Mouse (Mus musculus) neural tube, embryonic 15.5 days (tissue): Measurements from ENCODE around the gene Cys1. TPM values are rescaled to one million over a fixed set of nuclear protein-coding genes. Genes with fewer than 3 reads are reported as not detected.

Experiments
- ATAC-seq: fragments of 200-750 bp; cut with Nextera tagmentation; 2 replicates; pipeline ENCODE4 v1.8.0; 2017; ENCODE audit warnings: mild to moderate bottlenecking, moderate TSS enrichment, moderate library complexity; ENCODE audit not compliant: low FRiP score
- H3K27ac ChIP-seq: fragments of 300-500 bp; sonication (generic); replicated peaks from 2 replicates; pipeline ENCODE4 v1.5.1; 2015; ENCODE audit warnings: mild to moderate bottlenecking, inconsistent platforms
- H3K27me3 ChIP-seq: fragments of 300-500 bp; sonication (generic); replicated peaks from 2 replicates; pipeline ENCODE4 v1.6.1; 2015; ENCODE audit warnings: inconsistent platforms
- H3K36me3 ChIP-seq: fragments of 300-500 bp; sonication (generic); 2 replicates; pipeline ENCODE4 v1.6.1; 2015; ENCODE audit warnings: inconsistent platforms
- H3K4me1 ChIP-seq: fragments of 300-500 bp; sonication (generic); 2 replicates; pipeline ENCODE4 v1.6.1; 2015; ENCODE audit warnings: inconsistent platforms
- H3K4me2 ChIP-seq: fragments of 300-500 bp; sonication (generic); 2 replicates; pipeline ENCODE4 v1.6.1; 2015; ENCODE audit warnings: inconsistent platforms, mild to moderate bottlenecking, moderate library complexity
- H3K4me3 ChIP-seq: fragments of 300-500 bp; sonication (generic); replicated peaks from 2 replicates; pipeline ENCODE4 v1.5.1; 2015; ENCODE audit warnings: mild to moderate bottlenecking, inconsistent platforms
- H3K9ac ChIP-seq: fragments of 300-500 bp; sonication (generic); replicated peaks from 2 replicates; pipeline ENCODE4 v1.6.1; 2015; ENCODE audit warnings: mild to moderate bottlenecking, inconsistent platforms
- H3K9me3 ChIP-seq: fragments of 300-500 bp; sonication (generic); replicated peaks from 2 replicates; pipeline ENCODE4 v1.6.1; 2016; ENCODE audit warnings: inconsistent platforms
- WGBS: fragments of 180-500 bp; shearing (Covaris S2); methylation state at CpG from one replicate; pipeline ENCODE4 v1.1.7; 2015; ENCODE audit warnings: mixed read lengths; 5-methylcytosine and 5-hydroxymethylcytosine counted together
- polyA plus RNA-seq: library from polyadenylated mRNA; unstranded; fragments of >200 nt; fragmentation: Nextera tagmentation; extraction: Ambion mirVana; gene quantifications from 2 replicates; pipeline ENCODE4 v1.2.1, GENCODE M21; 2015

Cys1 gene
- 1.4 and 2.1 TPM in 2 replicates for polyA plus RNA-seq

DNA sequence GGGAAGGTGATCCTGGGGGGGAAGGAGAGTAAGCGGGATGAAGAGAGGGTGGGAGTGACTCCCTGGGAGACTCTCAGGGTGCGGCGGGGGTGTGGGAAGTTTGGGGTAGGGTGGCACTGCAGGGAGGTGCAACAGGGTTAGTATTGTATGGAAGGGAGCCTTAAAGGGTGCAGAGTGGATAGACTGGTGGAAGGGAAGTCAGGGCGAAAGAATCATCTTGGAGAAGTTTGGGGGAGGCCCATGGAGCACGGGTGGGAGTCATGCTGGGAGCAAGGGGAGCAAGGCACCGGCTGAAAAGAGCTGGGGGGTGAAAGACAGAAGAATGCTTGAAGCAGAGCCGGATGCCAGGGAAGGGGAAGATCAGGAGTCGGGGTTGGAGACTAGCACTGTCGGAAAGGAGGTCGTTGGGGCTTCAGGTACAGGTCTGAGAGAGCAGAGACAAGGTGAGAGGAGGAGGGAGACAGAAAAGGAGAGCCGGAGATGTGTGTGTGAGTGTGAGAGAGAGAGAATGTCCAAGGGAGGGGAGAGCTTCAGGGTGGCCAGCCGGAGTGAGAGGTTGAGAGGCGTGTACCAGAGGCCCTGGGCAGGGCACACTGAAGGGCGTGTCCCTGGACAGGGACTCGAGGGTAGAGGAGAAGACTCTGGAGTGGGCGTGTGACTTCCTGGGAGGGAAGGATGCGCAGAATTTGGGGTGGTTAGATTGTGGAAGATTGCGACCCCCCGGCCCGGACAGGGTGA is at the start of gene Cys1:
TSS of gene Cys1 (minus strand) at position 528 of the 738 bp plus-strand sequence.
- Histone ChIP-seq H3K4me2 (peak within 1 kb of the TSS; percentile 75), H3K36me3 (no peaks in the 10 kb centered on the region), H3K4me1 (peaks cover 22% of the 10 kb centered on the region), H3K4me3 (peak within 1 kb of the TSS; percentile 46), H3K27ac (no peak within 1 kb of the TSS), H3K27me3 (peaks cover 28% of the 10 kb centered on the region), H3K9ac (peak within 1 kb of the TSS; percentile 43), H3K9me3 (no peaks in the 10 kb centered on the region)
- peak; percentile 44 for ATAC-seq
- 4% methylated on average over 20 of the region's 20 CpGs for WGBS

- Histone ChIP-seq H3K4me2 (0 out of 2 replicates have a peak overlapping the region, but pooled peaks have one; percentile 2), H3K27ac (peak overlapping the region; percentile 66; the same call in 1 of the 2 replicates)
Measured at GRCm38 (mm10) chr12:24724369-24724768, 42.8 kb upstream of the Cys1 start.

DNA sequence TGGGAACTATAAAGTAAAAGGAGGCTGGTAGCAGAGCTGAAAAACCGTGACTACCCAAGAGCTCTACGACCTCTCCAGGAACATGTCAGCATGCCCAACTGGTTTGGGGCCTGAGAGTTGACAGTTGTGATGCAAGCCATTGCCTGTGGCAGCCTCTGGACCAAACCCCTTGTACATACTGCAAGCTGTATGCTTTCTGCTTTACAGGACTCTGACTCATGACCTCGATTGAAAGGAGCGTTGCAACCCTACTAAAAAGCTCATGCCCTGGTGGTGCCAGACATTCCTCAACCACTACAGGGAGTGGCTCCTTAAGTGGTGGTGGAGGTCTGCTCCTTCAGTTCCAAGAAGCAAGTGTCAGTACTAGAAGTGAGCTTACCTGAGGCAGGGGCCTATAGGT is 42.2 kb upstream of the Cys1 start:
- Histone ChIP-seq H3K9ac (no peak overlapping the region), H3K4me3 (no peak overlapping the region)
- WGBS: 59% methylated on average over 4 of the region's 4 CpGs

More at GRCm38 (mm10) chr12:24724369-24724768, 42.8 kb upstream of the Cys1 start:
- Histone ChIP-seq H3K9ac (no peak overlapping the region), H3K27me3 (no peaks in the 10 kb centered on the region), H3K4me1 (peaks cover 8% of the 10 kb centered on the region), H3K36me3 (no peaks in the 10 kb centered on the region), H3K4me3 (no peak overlapping the region), H3K9me3 (peaks cover 8% of the 10 kb centered on the region; the same call in 1 of the 2 replicates)
- 6% methylated on average over 2 of the region's 2 CpGs for WGBS
- ATAC-seq: peak; percentile 85

GRCm38 (mm10) chr12:24723434-24723833 is 41.8 kb upstream of the Cys1 start:
- H3K9me3 ChIP-seq: 0 out of 2 replicates have a peak, but pooled peaks cover 5% of the 10 kb centered on the region
- peaks cover 8% of the 10 kb centered on the region for H3K4me1 ChIP-seq
- H3K9ac ChIP-seq: no peak overlapping the region
- WGBS: 61% methylated on average over 2 of the region's 2 CpGs
- no peak overlapping the region for H3K4me3 ChIP-seq
- no peaks in the 10 kb centered on the region for H3K27me3 ChIP-seq
- no peaks in the 10 kb centered on the region for H3K36me3 ChIP-seq
- no peak for ATAC-seq
- H3K4me2 ChIP-seq: no peak overlapping the region
- H3K27ac ChIP-seq: no peak overlapping the region; the same call in 1 of the 2 replicates

More for the DNA sequence above, 42.2 kb upstream of the Cys1 start:
- ATAC-seq: peak; percentile 21; the same call in 1 of the 2 replicates
- peak overlapping the region; percentile 66 for H3K27ac ChIP-seq
- H3K36me3 ChIP-seq: no peaks in the 10 kb centered on the region
- peaks cover 8% of the 10 kb centered on the region for H3K4me1 ChIP-seq
- H3K9me3 ChIP-seq: 0 out of 2 replicates have a peak, but pooled peaks cover 5% of the 10 kb centered on the region
- H3K27me3 ChIP-seq: no peaks in the 10 kb centered on the region
- no peak overlapping the region for H3K4me2 ChIP-seq

- Histone ChIP-seq H3K27me3 (no peaks in the 10 kb centered on the region), H3K36me3 (no peaks in the 10 kb centered on the region), H3K9ac (no peak overlapping the region), H3K27ac (no peak overlapping the region), H3K4me3 (no peak overlapping the region), H3K4me1 (no peaks in the 10 kb centered on the region), H3K4me2 (no peak overlapping the region), H3K9me3 (no peaks in the 10 kb centered on the region)
- ATAC-seq: peak; percentile 59; the same call in 1 of the 2 replicates
- 50% methylated on average over 4 of the region's 4 CpGs for WGBS
Measured at GRCm38 (mm10) chr12:24716721-24717301, 35.2 kb upstream of the Cys1 start.

DNA sequence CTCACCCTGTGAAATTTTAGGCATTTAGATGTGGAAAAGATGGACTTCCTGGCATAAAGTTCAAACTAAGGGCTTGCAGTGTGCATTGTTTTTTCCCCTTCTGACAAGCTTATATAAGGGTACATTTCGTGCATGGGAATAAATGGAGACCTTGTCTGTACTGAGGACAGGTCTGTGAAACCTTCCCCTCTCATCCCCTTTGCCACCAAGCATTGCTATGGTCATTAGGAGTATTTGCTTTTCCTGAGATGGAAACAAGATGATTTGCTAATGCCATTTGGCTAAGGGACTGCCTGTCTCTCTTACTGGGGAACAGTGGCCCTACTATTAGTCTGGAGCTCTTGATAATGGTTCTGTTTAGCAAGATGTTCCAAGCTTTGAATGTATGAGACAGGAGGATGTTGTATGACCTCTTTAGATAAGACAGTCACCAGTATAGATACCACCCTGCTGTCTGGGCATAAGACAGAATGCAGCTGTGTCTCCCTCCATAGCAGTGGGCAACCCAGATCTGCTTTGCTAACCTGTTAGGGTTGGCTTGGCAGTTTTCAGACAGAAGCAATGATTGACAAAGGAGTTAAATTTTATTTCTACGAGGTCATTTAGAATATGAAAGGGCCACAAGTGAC is 33.8 kb upstream of the Cys1 start:
- Histone ChIP-seq H3K27ac (no peak overlapping the region), H3K9me3 (no peaks in the 10 kb centered on the region), H3K36me3 (no peaks in the 10 kb centered on the region), H3K4me2 (no peak overlapping the region), H3K9ac (no peak overlapping the region), H3K4me1 (peaks cover 1% of the 10 kb centered on the region; the same call in 1 of the 2 replicates), H3K4me3 (no peak overlapping the region), H3K27me3 (no peaks in the 10 kb centered on the region)
- ATAC-seq: no peak
- 66% methylated on average over 2 of the region's 2 CpGs for WGBS

DNA sequence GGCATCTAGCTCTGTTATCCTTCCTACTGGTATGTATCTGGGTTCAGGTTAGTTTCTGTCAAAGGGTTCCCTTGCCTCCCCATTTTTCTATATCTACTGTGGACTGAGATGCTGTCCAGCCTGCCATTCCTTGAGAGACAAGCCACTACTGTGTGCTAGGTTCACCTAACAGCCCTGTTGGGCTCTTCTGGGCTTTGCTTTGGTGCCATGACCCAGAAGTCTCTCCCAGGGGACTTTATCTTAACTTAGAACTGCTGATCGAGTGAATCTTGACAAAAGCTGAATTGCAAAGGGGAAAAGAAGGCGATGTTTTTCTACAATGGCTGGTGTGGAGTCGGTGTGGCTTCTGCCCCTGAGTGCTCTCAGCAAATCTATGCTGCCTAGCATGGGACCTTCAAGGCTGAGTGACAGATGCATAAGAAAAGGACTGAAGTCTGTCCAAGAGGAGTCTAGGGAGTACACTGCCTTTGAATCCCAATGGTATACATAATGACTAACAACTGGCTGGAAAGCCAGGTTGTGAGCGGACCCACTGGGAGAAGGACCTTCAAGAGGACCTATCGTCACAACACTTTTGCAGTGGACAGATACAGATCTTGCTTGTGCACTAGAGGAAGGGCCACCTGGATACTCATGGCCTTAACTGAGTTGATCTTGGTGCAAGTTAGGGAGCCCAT is 33.1 kb upstream of the Cys1 start:
- H3K9ac ChIP-seq: no peak overlapping the region
- H3K36me3 ChIP-seq: no peaks in the 10 kb centered on the region
- ATAC-seq: no peak
- no peak overlapping the region for H3K4me2 ChIP-seq
- H3K4me1 ChIP-seq: peaks cover 3% of the 10 kb centered on the region; the same call in 1 of the 2 replicates
- no peak overlapping the region for H3K27ac ChIP-seq
- 78% methylated on average over 5 of the region's 5 CpGs for WGBS
- no peak overlapping the region for H3K4me3 ChIP-seq
- no peaks in the 10 kb centered on the region for H3K27me3 ChIP-seq
- H3K9me3 ChIP-seq: no peaks in the 10 kb centered on the region

GRCm38 (mm10) chr12:24712396-24712795 is 30.8 kb upstream of the Cys1 start:
- no peak for ATAC-seq
- Histone ChIP-seq H3K9me3 (no peaks in the 10 kb centered on the region), H3K27ac (no peak overlapping the region), H3K4me3 (no peak overlapping the region), H3K27me3 (peaks cover 2% of the 10 kb centered on the region; the same call in 1 of the 2 replicates), H3K9ac (no peak overlapping the region), H3K4me2 (no peak overlapping the region), H3K4me1 (peaks cover 19% of the 10 kb centered on the region), H3K36me3 (no peaks in the 10 kb centered on the region)
- WGBS: 89% methylated on average over 8 of the region's 8 CpGs

DNA sequence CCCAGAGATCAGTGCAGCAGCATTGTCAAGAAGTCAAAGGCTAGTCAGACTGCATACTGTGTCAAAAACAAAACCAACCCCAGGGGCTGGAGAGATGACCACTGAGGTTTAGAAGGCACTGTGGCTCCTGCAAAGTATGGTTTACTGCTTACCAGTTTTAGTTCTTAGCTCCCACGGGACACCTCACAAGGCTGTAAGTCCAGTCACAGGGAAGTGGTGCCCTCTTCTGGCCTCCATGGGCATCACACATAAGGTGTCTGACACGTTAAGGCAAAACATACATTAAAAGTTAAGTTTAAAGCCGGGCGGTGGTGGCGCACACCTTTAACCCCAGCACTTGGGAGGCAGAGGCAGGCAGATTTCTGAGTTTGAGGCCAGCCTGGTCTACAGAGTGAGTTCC is 29.1 kb upstream of the Cys1 start:
- Histone ChIP-seq H3K4me3 (no peak overlapping the region), H3K4me2 (no peak overlapping the region), H3K27me3 (peaks cover 12% of the 10 kb centered on the region; the same call in 1 of the 2 replicates), H3K9me3 (no peaks in the 10 kb centered on the region), H3K36me3 (no peaks in the 10 kb centered on the region), H3K27ac (0 out of 2 replicates have a peak overlapping the region, but pooled peaks have one; percentile 18), H3K9ac (no peak overlapping the region), H3K4me1 (peaks cover 25% of the 10 kb centered on the region)
- WGBS: 60% methylated on average over 5 of the region's 5 CpGs
- ATAC-seq: no peak

GRCm38 (mm10) chr12:24709831-24710508 is 28.4 kb upstream of the Cys1 start:
- Histone ChIP-seq H3K27me3 (peaks cover 12% of the 10 kb centered on the region; the same call in 1 of the 2 replicates), H3K9me3 (no peaks in the 10 kb centered on the region), H3K4me2 (peak overlapping the region; percentile 87; the same call in 1 of the 2 replicates), H3K9ac (no peak overlapping the region), H3K4me1 (peaks cover 25% of the 10 kb centered on the region), H3K4me3 (no peak overlapping the region), H3K36me3 (no peaks in the 10 kb centered on the region), H3K27ac (0 out of 2 replicates have a peak overlapping the region, but pooled peaks have one; percentile 18)
- ATAC-seq: no peak
- WGBS: 29% methylated on average over 5 of the region's 5 CpGs
